Mouse (Mus musculus): Measurements from ENCODE around the gene Bcdin3d.
"Not testable (repeated sequence)": the region's sequence is repeated elsewhere in the genome, so short reads cannot be mapped to it uniquely, and the experiment has no call there.

Bcdin3d gene

GRCm38 (mm10) chr15:99471677-99472063 lies 2.9 kb downstream of the Bcdin3d start:
- no peak for DNase-seq

GRCm38 (mm10) chr15:99470971-99471676 lies 3.4 kb downstream of the Bcdin3d start:
- peak; percentile 96 for DNase-seq

- peak; percentile 98 for DNase-seq
Measured at GRCm38 (mm10) chr15:99470224-99470761, 4.2 kb downstream of the Bcdin3d start.

GRCm38 (mm10) chr15:99469736-99470135 lies 4.8 kb downstream of the Bcdin3d start:
- no peak for DNase-seq

- peak; percentile 97 for DNase-seq
Measured at GRCm38 (mm10) chr15:99469067-99469466, 5.5 kb downstream of the Bcdin3d start.

GRCm38 (mm10) chr15:99463194-99463593 lies 11.3 kb downstream of the Bcdin3d start:
- DNase-seq = no peak

- peak; percentile 100 for DNase-seq
Measured at GRCm38 (mm10) chr15:99457606-99458401, 16.7 kb downstream of the Bcdin3d start, which contains the start of gene Nckap5l. Gene Nckap5l, minus strand, starts transcription at chr15:99457748.

- DNase-seq = peak; percentile 99
Measured at GRCm38 (mm10) chr15:99456963-99457605, 17.4 kb downstream of the Bcdin3d start.

GRCm38 (mm10) chr15:99456338-99456962 lies 18.1 kb downstream of the Bcdin3d start:
- DNase-seq = peak; percentile 94

GRCm38 (mm10) chr15:99455415-99455814 lies 19.1 kb downstream of the Bcdin3d start:
- DNase-seq = peak; percentile 89

- DNase-seq = no peak
Measured at GRCm38 (mm10) chr15:99454585-99455279, 19.8 kb downstream of the Bcdin3d start.

- DNase-seq = peak; percentile 88
Measured at GRCm38 (mm10) chr15:99453153-99453900, 21.2 kb downstream of the Bcdin3d start.

- DNase-seq = peak; percentile 92
Measured at GRCm38 (mm10) chr15:99449751-99450280, 24.7 kb downstream of the Bcdin3d start.

- DNase-seq = peak; percentile 96
Measured at GRCm38 (mm10) chr15:99449131-99449750, 25.3 kb downstream of the Bcdin3d start.

- not testable (repeated sequence) for DNase-seq
Measured at GRCm38 (mm10) chr15:99446136-99446535, 28.4 kb downstream of the Bcdin3d start.

- no peak for DNase-seq
Measured at GRCm38 (mm10) chr15:99445567-99445966, 29.0 kb downstream of the Bcdin3d start.

GRCm38 (mm10) chr15:99442358-99442757 lies 32.2 kb downstream of the Bcdin3d start:
- no peak for DNase-seq

GRCm38 (mm10) chr15:99440816-99441457 lies 33.6 kb downstream of the Bcdin3d start:
- peak; percentile 92 for DNase-seq

- DNase-seq = peak; percentile 95
Measured at GRCm38 (mm10) chr15:99440112-99440815, 34.3 kb downstream of the Bcdin3d start.

Data from heart, adult 11 months (tissue).